Mouse (Mus musculus) pancreas, adult 10 weeks (tissue): ENCODE results near the gene Stmn1. TPM values are rescaled to one million over a fixed set of nuclear protein-coding genes. Genes with fewer than 3 reads are reported as not detected.

ENCODE experiments used
- polyA plus RNA-seq: library from polyadenylated mRNA; stranded (reverse); fragments of 350-450 nt; fragmentation: Illumina TruSeq; extraction: RNeasy Lipid Tissue Mini Kit (QIAGEN cat#74804); gene quantifications from one replicate; pipeline ENCODE4 v1.2.3, GENCODE M21; 2015; ENCODE audit warnings: low read depth, low replicate concordance; ENCODE audit not compliant: insufficient read depth

Stmn1 gene
- 9.7 TPM for polyA plus RNA-seq

DNA sequence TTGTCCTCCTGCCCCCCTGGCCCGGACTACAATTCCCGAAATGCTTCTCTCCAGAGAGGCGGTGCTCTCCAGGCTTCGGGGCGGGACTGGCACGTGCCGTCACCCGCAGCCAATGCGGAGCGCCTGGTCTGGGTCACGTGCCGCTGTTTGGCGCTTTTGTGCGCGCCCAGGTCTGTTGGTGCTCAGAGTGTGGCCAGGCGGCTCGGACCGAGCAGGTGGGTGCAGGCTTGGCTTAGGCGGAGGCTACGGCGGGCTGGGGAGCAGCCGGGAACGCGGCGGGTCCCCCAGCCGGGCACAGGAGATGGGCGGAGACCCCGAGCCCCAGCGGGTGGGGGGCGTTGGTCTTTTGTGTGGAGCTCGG, at the start of gene Stmn1:
Stmn1 (plus strand) TSS at position 106 of the 361 bp plus-strand sequence.

GRCm38 (mm10) chr4:134496595-134497210, 28.6 kb downstream of the Stmn1 start, which contains the start of gene Paqr7:
Gene Paqr7, plus strand, starts transcription at chr4:134496697.

DNA sequence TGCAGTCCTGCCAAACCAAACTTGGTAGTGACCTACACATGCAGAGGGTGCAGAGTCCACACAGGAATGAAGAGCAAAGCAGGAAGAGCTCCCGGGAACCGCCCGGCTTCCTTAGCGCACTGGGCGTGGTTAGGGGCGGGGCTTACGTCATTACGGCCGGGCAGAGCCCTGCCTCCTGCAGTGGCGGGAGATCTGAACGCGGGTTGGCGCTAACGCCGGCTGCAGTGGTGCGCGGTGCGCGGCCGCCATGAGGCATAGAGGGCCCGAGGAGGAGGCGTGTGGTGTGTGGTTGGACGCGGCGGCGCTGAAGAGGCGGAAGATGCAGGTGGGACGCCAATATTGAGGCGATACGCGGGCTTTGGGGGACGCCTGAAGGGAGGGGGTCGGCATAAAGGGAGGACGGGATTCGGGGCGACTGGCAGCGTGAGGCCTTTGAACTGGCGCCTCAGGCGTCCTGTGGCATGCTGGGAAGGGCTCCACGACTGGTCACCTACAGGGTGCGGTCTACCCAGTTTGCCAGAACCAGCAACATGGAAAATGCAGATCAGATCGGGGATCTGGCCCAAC, 42.8 kb downstream of the Stmn1 start, which contains the start of gene Aunip:
Aunip (plus strand) TSS at position 155 of the 567 bp plus-strand sequence.

Other genes starting within 250 kb of the Stmn1 start
- 0.65 TPM for gene Catsper4, start 240.9 kb upstream of the Stmn1 start, polyA plus RNA-seq
- 4.4 TPM for gene Cnksr1, start 229.9 kb upstream of the Stmn1 start, polyA plus RNA-seq
- gene E130218I03Rik, start 224.7 kb upstream of the Stmn1 start, polyA plus RNA-seq: not detected
- 2.0 TPM for gene Zfp593, start 222.7 kb upstream of the Stmn1 start, polyA plus RNA-seq
- not detected for gene Gm30191, start 221.4 kb upstream of the Stmn1 start, polyA plus RNA-seq
- 6.8 TPM for gene Grrp1, start 214.2 kb upstream of the Stmn1 start, polyA plus RNA-seq
- gene Pdik1l, start 180.4 kb upstream of the Stmn1 start, polyA plus RNA-seq: 1.6 TPM
- gene Trim63, start 153.2 kb upstream of the Stmn1 start, polyA plus RNA-seq: not detected
- gene Slc30a2, start 125.1 kb upstream of the Stmn1 start, polyA plus RNA-seq: 1.2 TPM
- gene Extl1, start 84.5 kb upstream of the Stmn1 start, polyA plus RNA-seq: 4.4 TPM
- 4.3 TPM for gene Pafah2, start 72.0 kb upstream of the Stmn1 start, polyA plus RNA-seq
- gene Paqr7, start 28.4 kb downstream of the Stmn1 start, polyA plus RNA-seq: 1.4 TPM
- not detected for gene Aunip, start 42.7 kb downstream of the Stmn1 start, polyA plus RNA-seq
- gene Mtfr1l, start 67.1 kb downstream of the Stmn1 start, polyA plus RNA-seq: 12.1 TPM
- gene Selenon, start 83.8 kb downstream of the Stmn1 start, polyA plus RNA-seq: 7.8 TPM
- 3.3 TPM for gene Man1c1, start 236.0 kb downstream of the Stmn1 start, polyA plus RNA-seq